Mouse (Mus musculus) kidney, adult 2 months (tissue): ENCODE results near the gene Sgca.

Experiments
- CTCF ChIP-seq: fragments of 200-500 bp; conservative IDR thresholded peaks from 2 replicates; pipeline ENCODE4 v1.5.1; 2011; ENCODE audit warnings: low read depth, mild to moderate bottlenecking, control low read depth, low read length, moderate library complexity, mixed read lengths; ENCODE audit not compliant: insufficient read depth, insufficient read length
- POLR2A ChIP-seq: fragments of 200-500 bp; IDR thresholded peaks from one replicate; pipeline ENCODE4 v1.6.1; 2011; ENCODE audit warnings: low read depth, low read length, control low read depth

DNA sequence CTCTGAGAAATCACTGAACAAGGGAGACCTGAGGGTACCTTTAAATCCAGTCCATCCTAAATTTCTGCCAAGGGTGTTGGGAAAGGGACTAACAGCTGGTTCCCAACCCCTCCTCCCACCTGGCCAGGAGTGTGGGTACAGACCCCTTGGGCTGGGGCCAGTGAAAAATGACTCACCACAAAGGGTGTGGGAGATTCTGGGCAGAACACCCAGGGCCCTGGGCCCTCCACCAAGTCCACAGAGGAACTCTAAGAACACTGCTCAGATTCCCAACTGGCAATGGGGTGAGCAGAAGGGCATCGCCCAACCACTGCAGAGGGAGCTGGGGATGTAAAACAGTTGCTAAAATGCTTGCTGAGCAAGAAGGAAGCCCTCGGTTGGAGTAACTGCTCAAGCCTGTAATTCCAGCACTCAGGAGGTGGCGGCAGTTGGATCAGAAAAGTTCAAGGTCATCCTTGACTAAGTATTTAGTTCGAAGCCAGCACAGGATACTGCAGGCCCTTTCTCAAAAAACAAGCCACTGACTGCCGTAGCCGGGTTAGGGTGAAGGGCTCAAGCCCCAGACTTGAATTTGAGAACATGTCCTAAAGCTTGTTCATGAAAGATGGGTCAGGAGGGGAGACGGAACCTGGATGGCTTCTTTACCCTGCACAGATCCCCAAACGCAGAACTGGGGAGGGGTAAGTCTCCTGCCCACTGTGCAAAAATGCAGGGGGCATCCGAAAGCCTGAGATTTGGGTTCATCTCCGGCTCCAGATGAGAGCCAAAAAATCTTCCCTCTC, 12.8 kb upstream of the Sgca start:
- no peak for TF ChIP-seq CTCF
- TF ChIP-seq POLR2A: no peak
